Mouse (Mus musculus) heart, postnatal 0 days (tissue): ENCODE results near the gene Arid3b. TPM values are rescaled to one million over a fixed set of nuclear protein-coding genes. Genes with fewer than 3 reads are reported as not detected.

ENCODE experiments used
- ATAC-seq: fragments of 200-750 bp; cut with Nextera tagmentation; 2 replicates; pipeline ENCODE4 v1.8.0; 2017; ENCODE audit warnings: low read depth, moderate number of reproducible peaks, moderate library complexity; ENCODE audit not compliant: insufficient read depth
- DNase-seq: peaks from one replicate; pipeline ENCODE4 v3.0.0-alpha.2; 2016; ENCODE audit warnings: low spot score
- H3K27ac ChIP-seq: fragments of 300-500 bp; sonication (generic); 2 replicates; pipeline ENCODE4 v1.5.1; 2014; ENCODE audit warnings: low read depth, mild to moderate bottlenecking
- H3K27me3 ChIP-seq: fragments of 300-500 bp; sonication (generic); 2 replicates; pipeline ENCODE4 v1.6.1; 2014; ENCODE audit warnings: low read length, mixed read lengths; ENCODE audit not compliant: control insufficient read depth, insufficient read depth
- H3K36me3 ChIP-seq: fragments of 300-500 bp; sonication (generic); replicated peaks from 2 replicates; pipeline ENCODE4 v1.6.1; 2014; ENCODE audit warnings: low read length, mixed read lengths; ENCODE audit not compliant: control insufficient read depth, insufficient read depth
- H3K4me1 ChIP-seq: fragments of 300-500 bp; sonication (generic); 2 replicates; pipeline ENCODE4 v1.6.1; 2014; ENCODE audit warnings: antibody characterized with exemption; ENCODE audit not compliant: control insufficient read depth, insufficient read depth
- H3K4me2 ChIP-seq: fragments of 300-500 bp; sonication (generic); 2 replicates; pipeline ENCODE4 v1.6.1; 2014; ENCODE audit warnings: low read depth, mild to moderate bottlenecking, low read length, moderate library complexity
- H3K4me3 ChIP-seq: fragments of 300-500 bp; sonication (generic); 2 replicates; pipeline ENCODE4 v1.5.1; 2014; ENCODE audit warnings: low read depth, low read length
- H3K9ac ChIP-seq: fragments of 300-500 bp; sonication (generic); replicated peaks from 2 replicates; pipeline ENCODE4 v1.6.1; 2014; ENCODE audit warnings: low read depth, low read length, mixed read lengths
- H3K9me3 ChIP-seq: fragments of 300-500 bp; sonication (generic); replicated peaks from 2 replicates; pipeline ENCODE4 v1.6.1; 2016; ENCODE audit warnings: low read length; ENCODE audit not compliant: control insufficient read depth
- CTCF ChIP-seq: IDR thresholded peaks from 2 replicates; pipeline ENCODE4 v1.5.1; 2016; ENCODE audit warnings: antibody characterized with exemption, control low read depth, low read depth
- EP300 ChIP-seq: IDR thresholded peaks from 2 replicates; pipeline ENCODE4 v1.6.1; 2016; ENCODE audit warnings: antibody characterized with exemption, low read depth
- WGBS: fragments of 180-500 bp; shearing (Covaris S2); extraction: QIAGEN DNeasy Blood & Tissue Kit; methylation state at CpG from one replicate; pipeline ENCODE4 v1.1.7; 2014; 5-methylcytosine and 5-hydroxymethylcytosine counted together
- polyA plus RNA-seq: library from polyadenylated mRNA; unstranded; fragments of >200 nt; fragmentation: Nextera tagmentation; extraction: Ambion mirVana; gene quantifications from 2 replicates; pipeline ENCODE4 v1.2.1, GENCODE M21; 2015
- total RNA-seq: library from RNA; depleted of rRNA; stranded (reverse); fragments of >200 nt; gene quantifications from 2 replicates; pipeline ENCODE4 v1.2.3, GENCODE M21; 2014; ENCODE audit warnings: low replicate concordance

Arid3b gene
- total and polyA plus RNA-seq, 2 experiments from 2014 or later, result 5.2 to 7.3 TPM

DNA sequence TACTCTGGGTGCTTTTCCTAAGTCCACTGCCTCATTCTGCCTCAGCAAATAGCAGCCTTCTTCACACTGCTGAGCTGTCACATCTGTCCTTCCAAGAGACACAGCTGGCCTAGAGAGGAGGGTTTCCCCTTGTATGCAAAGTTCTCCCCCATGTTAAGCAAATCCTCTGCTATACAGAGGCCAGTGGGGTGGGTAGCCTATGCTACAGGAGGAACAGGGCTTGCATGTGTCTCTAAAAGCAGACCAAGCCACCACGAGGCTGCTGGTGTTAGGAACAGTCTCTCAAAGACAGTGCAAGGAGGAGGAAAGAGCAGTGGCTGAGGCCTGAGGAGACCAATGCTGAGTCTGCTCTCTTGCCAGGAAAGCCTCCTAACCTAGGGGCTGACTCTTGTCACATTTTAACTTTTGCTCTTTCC is 30.5 kb downstream of the Arid3b start:
- no peaks in the 10 kb centered on the region for H3K9me3 ChIP-seq
- no peaks in the 10 kb centered on the region; the same call in 1 of the 2 replicates for H3K36me3 ChIP-seq
- peaks cover 41% of the 10 kb centered on the region for H3K4me1 ChIP-seq
- H3K9ac ChIP-seq, result no peak overlapping the region
- TF ChIP-seq CTCF, result no peak
- TF ChIP-seq EP300, result no peak
- no peak for ATAC-seq
- no peak overlapping the region for H3K4me2 ChIP-seq
- no peaks in the 10 kb centered on the region for H3K27me3 ChIP-seq
- no peak for DNase-seq
- no peak overlapping the region for H3K27ac ChIP-seq
- 19% methylated on average over 1 of the region's 1 CpGs for WGBS
- no peak overlapping the region for H3K4me3 ChIP-seq

DNA sequence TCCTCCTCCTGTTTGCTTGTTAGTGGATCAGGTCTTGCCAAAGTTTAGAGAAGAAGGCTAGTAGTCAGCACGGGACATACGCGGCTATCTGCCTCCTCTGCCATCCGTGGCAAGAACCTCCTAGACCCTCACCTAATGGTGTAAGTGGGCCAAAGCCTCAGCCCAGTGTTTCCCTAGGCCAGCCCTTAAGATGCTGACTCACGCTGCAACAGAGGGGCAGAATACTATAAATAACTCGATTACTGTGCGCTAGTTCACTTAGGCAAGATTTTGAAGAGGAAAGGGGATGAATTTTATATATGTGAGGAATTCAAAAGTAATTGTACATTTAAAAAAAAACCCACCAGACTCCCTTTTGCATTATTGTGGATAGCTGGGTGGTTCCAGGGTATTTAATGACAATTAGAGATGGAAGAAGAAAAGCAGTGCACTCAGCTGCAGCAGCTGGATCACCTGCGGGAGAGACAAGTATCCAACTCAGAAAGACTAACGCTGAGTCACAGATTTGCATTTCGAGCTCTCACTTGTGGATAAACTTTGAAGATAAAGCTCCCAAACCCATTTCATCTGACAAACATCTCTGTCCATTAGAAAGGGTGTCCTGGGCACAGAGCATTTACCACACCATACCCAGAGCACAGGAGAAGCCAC is 31.4 kb downstream of the Arid3b start:
- DNase-seq, result peak; percentile 62
- 21% methylated on average over 10 of the region's 10 CpGs for WGBS
- peaks cover 47% of the 10 kb centered on the region for H3K4me1 ChIP-seq

DNA sequence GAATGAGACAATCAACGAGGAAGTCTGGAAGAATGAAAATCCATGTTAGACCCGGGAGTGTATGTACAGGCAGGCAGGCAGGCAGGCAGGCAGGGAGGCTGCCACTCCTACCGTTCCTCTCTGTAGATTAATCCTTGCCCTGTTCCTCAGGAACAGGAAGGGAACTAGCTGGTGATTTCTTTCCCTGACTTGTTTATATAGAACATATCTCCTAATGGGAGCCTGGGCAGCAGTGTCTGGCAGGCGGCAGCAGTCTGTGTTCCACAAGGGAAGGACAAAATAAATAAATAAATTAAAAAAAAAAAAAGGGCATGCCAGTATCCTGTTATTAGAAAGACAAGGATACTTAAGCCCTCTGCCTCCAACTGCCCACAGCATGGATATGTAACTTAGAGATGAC is 32.8 kb downstream of the Arid3b start:
- H3K27me3 ChIP-seq, result no peaks in the 10 kb centered on the region
- ATAC-seq (0 out of 2 replicates have a peak, but pooled peaks have one; percentile 12), DNase-seq (no peak)
- no peaks in the 10 kb centered on the region; the same call in 1 of the 2 replicates for H3K36me3 ChIP-seq
- H3K4me2 ChIP-seq, result no peak overlapping the region
- TF ChIP-seq CTCF, result no peak
- TF ChIP-seq EP300, result no peak
- H3K9ac ChIP-seq, result no peak overlapping the region
- H3K9me3 ChIP-seq, result no peaks in the 10 kb centered on the region
- H3K27ac ChIP-seq, result 0 out of 2 replicates have a peak overlapping the region, but pooled peaks have one; percentile 3
- H3K4me3 ChIP-seq, result no peak overlapping the region
- WGBS, result 24% methylated on average over 4 of the region's 4 CpGs
- peaks cover 48% of the 10 kb centered on the region for H3K4me1 ChIP-seq

More for the DNA sequence above, 31.4 kb downstream of the Arid3b start:
- Histone ChIP-seq H3K27ac (peak overlapping the region; percentile 41; the same call in 1 of the 2 replicates), H3K4me2 (no peak overlapping the region), H3K9ac (no peak overlapping the region), H3K36me3 (no peaks in the 10 kb centered on the region; the same call in 1 of the 2 replicates), H3K4me3 (no peak overlapping the region), H3K27me3 (no peaks in the 10 kb centered on the region), H3K9me3 (no peaks in the 10 kb centered on the region)
- TF ChIP-seq EP300, result no peak
- no peak for ATAC-seq

DNA sequence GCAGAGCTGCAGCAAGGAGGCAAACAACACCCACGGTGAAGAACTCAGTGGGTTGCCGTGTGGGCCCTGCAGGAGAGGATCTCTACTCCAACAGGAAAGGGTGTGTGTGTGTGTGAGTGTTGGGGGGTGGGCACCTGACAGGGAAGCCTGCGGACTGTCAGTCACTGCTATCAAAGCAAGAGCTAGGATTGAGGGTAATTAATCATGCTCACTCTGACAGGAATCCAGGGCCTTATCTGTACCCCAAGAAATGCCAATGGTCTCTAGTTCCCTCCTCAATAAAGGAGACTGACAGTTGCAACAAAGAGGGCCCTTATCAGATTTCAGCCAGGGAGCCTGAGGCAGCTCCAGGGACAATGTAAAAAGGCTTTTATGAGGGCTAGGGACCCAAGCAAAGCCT is 33.5 kb downstream of the Arid3b start:
- Histone ChIP-seq H3K27ac (no peak overlapping the region), H3K9ac (no peak overlapping the region)
- 41% methylated on average over 3 of the region's 3 CpGs for WGBS

DNA sequence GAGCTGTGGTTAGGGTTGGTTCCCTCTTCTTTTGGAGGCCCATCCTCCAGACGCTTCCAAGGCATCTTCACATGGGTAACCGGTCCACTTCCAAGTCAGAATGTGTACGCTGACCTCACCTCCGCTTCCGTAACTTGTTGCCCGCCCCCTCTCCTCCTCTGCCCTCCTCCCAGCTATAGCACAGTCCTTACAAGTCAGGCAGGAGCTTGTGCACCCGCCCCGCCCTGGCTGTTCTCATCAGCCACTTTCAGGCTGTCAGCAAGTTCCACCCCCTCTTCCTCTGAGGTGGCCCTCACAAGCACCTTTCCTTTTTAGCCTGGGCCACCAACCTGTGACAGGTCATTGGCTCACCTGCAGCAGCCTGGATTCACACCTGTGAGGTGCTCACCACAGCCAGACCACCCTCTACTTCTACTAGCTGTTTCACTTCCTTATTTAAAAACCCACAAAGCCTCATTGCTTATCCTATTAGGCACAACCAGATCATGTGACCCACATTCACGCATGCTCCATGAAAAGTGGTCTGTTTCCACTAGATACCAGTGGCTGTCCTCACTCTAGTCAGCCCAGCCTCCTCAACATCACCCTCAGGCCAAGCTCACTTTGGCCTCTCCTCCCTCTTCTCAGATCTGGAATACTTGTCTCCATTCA is 36.1 kb downstream of the Arid3b start:
- H3K36me3 ChIP-seq, result peaks cover 25% of the 10 kb centered on the region
- H3K9ac ChIP-seq, result no peak overlapping the region
- no peak overlapping the region for H3K4me3 ChIP-seq
- peaks cover 35% of the 10 kb centered on the region for H3K4me1 ChIP-seq
- 47% methylated on average over 9 of the region's 9 CpGs for WGBS
- DNase-seq (no peak), ATAC-seq (peak; percentile 42; the same call in 1 of the 2 replicates)
- H3K9me3 ChIP-seq, result no peaks in the 10 kb centered on the region
- no peak overlapping the region for H3K4me2 ChIP-seq
- TF ChIP-seq EP300, result no peak
- no peak for TF ChIP-seq CTCF
- H3K27me3 ChIP-seq, result no peaks in the 10 kb centered on the region
- H3K27ac ChIP-seq, result no peak overlapping the region

More for the DNA sequence above, 33.5 kb downstream of the Arid3b start:
- Histone ChIP-seq H3K4me3 (no peak overlapping the region), H3K36me3 (no peaks in the 10 kb centered on the region; the same call in 1 of the 2 replicates), H3K4me2 (no peak overlapping the region), H3K4me1 (peaks cover 48% of the 10 kb centered on the region), H3K9me3 (no peaks in the 10 kb centered on the region), H3K27me3 (no peaks in the 10 kb centered on the region)
- no peak for TF ChIP-seq EP300
- TF ChIP-seq CTCF, result no peak
- ATAC-seq (no peak), DNase-seq (no peak)
